Mouse (Mus musculus) thymus, adult 18-20 months (tissue): ENCODE measurements around the gene Rbp1.

Experiments used
- DNase-seq, 2 experiments: peaks; one replicate each; pipeline ENCODE4 v3.0.0; 2022; ENCODE audit warnings: mixed read lengths in 2 of 2

The Rbp1 gene

DNA sequence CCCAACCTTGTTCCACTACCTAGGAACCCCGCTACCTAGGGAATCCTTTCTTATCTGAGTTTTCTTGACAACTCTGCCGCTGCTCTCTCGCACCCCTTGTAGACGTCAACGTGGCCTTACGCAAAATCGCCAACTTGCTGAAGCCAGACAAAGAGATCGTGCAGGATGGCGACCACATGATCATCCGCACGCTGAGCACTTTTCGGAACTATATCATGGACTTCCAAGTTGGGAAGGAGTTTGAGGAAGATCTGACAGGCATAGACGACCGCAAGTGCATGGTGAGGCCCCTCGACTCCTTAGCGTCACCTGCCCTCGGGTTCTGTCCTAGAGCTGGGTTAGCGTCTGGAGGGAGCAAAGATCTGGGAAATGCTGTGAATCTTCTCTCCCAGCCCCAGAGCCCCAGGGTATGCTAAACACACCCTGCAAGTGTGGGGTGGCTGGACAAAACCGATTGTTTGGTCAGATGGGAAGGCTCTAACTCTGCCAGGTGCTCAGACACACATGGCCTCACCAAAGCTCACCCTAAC lies 2.7 kb downstream of the Rbp1 start:
- no peak for DNase-seq

DNA sequence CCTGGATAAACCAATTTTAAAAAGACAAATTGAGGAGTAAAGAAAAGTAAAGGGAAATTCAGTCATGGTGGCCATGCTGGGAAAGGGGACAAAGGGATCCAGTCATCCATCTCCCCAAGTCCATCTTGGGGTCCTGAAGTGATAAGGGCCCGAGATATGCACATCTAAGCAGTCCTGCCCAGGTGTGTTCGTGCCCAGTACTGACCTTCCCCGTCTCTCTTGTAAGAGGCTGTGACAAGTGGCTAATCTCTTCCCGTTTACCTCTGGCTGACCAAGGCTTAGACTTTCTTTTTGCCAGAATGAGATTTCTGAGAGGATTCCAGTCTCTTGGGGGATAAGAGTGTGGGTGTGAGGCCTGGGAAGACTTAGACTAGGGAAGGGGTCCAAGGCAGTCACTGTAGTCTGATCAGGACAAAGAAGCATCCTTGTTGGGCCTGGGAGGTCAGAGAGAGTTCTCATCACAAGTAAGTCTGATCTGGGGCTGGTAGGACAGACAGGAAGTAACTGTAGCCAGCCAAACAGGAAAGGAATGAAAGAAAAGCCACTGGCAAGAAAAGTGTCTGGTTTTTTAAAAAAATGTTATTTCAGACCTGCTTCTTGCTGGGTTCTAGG lies 5.3 kb downstream of the Rbp1 start:
- no peak for DNase-seq

DNA sequence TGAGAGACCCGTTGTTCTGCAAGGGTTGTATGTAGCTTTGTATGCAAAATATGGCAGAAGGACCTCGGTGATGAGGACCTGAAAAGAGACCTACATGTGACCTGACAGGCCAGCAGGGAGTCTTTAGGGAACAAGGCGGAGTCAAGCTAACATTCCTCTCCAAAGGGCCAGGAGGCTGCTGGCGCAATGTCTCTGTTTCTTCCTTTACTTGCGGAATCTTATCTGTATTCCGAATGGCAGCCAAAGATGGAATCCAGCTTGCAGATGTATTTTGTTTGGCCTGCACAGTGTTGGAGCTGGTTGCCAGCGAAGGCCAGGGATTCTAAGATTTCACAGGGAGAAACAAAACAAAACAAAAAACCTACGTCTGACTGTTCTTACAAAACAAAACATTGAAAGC lies 6.0 kb downstream of the Rbp1 start:
- no peak for DNase-seq

DNA sequence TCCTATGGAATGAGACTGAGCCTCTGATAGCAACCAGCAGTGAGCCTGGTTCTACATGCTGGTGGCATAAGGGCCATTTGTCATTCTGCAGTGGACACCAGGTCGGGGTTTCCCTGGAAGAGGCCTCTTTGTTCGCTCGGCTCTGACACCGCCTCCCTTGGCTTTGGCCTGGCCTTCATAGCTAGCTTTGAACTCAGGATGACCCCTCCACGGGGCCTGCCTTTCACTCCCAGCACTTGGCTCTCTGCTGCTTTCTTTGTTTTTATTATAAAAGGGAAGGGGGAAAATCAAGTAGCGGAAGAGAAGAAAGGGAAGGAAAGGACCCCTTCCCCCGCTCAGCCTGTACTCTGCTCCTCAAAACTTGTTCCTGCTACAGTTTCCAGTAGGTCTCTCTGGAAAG lies 7.0 kb downstream of the Rbp1 start:
- DNase-seq = no peak

DNA sequence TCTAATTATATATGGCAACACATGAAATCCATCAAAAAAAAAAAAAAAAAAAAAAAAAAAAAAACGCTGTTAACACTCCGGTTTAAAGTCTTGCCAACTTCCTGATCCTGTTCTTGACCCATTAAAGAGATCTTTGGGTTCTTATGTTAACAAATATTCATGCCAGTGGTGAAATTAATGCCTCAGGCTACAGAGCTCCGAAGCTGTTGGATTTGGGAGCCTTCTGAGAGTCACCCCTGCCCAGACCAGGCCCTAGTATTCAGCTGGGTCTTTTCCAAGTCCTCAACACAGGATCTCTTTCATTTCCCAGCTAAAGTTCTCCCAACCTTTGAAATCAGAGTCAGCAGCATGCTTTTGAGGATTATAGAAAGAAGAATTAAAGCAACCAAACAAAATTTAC lies 7.8 kb downstream of the Rbp1 start:
- no peak for DNase-seq

DNA sequence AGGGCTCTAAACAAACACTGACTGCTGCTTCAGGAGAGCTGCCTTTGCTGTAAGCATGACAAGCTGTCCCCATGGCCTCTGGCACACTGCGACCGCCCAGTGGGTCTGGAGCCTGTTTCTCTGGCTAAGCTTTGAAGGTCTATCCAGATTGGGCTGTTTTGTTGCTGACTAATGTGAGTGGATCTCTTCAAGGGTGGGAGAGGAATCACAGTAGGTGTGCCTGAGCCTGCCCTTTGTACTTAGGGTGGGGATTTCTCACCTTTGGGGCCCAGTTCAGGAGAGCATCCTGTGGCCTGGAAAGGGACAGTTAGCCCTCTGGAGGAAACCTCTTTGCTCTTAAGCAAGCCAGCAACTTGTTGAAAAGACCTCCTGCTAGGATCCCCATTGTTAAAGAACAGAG lies 10.3 kb downstream of the Rbp1 start:
- no peak for DNase-seq

DNA sequence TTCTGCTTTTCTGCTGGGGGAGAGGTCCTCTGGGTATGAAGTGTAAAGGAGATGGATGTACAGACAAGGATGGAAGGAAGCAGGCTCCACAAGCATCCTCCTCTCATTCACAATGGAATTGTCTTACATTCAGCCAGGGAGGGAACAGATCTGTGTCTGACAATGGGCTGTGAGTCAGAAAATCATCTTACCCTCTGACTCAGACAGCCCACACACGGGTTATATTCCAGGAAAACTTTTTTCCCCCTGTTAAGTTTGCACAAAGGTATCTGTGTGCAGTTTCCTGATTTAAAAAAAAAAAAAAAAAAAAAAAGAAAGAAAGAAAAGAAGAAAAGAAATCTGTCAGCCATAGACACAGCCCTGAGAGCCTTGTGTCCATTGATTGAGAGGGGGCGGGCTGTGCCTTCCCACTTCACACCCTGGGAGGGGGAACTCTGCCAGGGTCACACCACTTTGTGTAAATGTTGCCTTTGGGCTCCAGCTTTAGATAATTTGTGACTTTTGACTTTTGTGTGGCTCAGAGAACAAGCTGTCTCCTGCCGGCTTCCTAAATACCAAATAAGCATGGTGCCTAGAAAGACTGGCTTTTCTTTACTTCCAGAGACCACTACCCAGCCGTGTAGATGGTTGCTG lies 11.3 kb downstream of the Rbp1 start:
- DNase-seq = no peak

DNA sequence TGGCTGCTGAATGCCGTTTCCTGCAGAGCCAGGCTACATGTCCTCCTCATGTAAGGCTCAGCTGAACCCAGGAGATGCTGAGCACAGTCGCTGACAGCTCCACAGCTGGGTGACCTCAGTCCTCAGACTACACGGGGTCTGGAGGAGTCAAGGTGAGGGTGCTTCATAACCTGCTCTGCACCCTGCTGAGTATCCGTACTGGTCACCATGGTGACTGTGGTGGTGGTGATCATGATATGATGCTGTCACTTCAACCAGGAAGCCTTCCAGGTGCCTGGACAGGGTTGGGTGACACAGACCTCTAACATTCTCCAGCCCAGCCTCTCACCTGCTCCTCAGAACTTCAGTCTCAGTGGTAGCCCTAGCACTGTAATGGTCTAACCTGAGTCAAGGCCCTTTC lies 15.1 kb downstream of the Rbp1 start:
- DNase-seq = no peak

DNA sequence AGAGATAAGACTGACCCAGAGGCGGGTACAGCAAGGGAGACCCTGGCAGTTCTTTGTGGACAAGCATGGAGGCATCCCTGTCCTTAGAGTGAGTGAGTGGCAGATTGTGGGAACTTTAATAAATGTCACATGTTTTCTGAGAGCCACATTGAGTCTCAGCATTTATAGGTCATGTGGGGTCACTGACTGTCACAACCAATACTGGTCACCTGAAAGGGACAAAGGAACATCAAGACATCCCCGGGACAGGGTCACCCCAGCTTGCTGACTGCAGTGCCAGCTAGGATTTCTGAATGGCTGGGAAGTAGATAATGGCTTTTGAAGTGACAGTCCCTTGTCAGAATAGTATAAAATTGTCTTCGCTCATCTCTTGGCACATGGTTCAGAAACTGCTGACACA lies 16.3 kb downstream of the Rbp1 start:
- no peak for DNase-seq

DNA sequence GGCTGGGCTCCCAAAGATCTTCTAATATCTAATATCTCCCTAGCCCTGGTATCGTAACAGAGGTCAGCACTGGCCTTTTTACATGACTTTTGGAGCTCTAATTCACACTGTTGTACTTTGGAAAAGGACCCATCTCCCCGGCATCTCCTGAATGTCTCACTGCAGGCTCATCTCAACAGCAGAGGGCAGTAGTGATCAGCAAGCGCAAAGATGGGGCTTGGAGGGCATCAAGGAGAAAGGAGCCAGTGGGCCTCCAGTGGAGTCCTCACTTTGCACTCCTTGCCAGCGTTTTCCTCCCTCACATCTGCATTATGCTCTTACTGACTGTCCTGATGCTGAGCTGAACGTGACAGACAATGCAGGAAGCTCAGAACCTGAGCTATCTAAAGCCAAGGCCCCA lies 19.9 kb downstream of the Rbp1 start:
- no peak for DNase-seq

DNA sequence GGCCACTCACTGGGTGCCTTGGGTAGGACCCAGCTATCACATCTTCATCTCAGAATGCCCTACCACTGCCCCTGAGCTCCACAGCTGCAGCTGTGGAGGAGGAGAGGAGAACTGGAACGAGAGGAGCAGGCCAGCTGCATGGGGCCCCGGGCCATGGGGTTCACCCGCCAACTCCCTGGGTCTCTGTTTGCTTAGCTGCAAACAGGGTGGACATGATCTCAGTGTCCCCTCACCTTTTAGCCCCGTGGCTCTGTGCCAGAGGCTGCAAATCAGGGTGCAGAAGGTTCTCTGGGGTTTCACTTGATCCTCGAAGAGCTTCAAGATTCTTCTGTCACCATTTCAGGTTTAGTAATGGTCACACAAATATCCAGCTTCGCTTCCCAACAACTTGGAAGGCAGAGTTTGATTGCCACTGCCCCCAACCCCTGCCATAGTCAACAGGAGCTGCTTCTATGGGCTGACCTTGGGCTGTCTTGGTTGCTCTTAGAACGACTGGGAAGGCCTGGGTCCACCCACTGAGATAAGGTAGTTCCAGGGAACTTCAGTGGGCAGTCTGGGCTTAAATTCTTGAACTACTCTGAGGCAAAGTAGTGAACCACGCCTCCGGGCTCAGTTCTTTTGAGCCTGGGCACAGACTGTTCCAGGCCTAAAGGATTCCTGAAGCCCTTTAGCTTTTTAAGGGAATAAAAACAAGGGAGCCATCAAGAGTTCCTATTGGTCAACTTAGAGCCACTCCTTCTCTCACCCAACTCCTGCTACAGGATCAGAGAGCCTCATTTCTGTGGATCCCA lies 22.8 kb downstream of the Rbp1 start:
- DNase-seq = no peak

DNA sequence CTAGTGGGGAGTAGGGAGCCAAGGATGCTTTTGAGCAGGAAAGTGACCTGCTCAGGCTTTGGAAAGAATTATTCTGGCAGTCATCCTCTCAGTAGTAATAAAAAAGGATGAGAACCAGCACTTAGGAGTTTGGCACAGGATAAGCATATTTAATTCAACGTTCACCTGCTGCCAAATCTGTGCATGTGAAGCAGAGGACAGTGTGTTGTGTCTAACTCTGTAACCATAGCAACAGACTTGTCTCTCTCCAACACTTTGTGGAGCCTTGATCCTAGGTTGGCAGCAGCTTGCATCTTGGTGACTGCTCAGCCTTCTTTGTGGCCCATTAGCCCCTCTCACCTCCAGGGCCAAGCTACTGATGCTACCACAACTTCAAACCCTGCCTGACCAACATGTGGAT lies 28.2 kb downstream of the Rbp1 start:
- no peak for DNase-seq

DNA sequence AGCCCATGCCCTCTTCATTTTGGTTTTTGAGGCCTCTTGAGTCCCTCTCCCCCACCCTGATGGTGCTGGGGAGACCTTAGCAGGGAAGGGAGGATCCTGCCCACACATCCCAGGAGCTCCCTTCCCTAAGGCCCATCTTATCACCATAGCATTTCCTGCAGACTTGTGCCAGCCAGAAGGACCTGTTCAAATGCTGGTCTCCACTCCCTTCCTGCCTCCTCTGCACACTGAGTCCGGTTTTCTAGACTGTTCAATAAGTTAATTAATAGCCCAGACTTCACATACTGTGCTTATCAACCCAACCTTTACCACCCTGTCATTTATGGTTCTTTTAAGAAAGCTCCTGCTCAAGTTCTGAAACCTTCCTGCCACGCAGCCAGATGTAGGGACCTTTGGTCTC lies 43.9 kb downstream of the Rbp1 start:
- DNase-seq = no peak

DNA sequence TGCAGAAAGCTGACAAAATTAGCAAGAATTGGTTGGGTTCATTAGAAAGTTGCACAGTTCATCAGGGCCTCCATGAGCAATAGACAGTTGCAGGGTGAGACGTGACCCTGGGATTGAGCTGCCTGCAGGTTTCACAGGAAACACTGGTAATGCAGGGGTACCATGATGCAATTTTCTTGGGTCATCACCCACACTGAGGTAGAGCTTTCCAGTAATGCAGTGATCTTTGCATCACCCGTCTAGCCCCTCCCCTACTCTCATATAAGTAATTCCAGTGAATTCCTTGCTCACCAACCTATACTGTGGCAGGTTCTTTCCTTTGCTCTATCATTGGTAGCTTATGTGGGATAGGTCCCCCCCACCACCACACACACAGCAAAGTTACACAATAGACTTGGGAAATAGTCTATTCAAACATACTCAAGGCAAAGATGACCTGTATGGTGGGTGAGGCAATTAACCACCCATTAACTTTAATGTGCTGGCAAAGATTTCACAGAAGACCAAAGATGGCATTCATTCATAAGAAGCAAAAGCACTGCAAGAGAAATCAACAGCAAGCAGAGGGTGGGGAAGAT lies 57.5 kb downstream of the Rbp1 start:
- no peak for DNase-seq

DNA sequence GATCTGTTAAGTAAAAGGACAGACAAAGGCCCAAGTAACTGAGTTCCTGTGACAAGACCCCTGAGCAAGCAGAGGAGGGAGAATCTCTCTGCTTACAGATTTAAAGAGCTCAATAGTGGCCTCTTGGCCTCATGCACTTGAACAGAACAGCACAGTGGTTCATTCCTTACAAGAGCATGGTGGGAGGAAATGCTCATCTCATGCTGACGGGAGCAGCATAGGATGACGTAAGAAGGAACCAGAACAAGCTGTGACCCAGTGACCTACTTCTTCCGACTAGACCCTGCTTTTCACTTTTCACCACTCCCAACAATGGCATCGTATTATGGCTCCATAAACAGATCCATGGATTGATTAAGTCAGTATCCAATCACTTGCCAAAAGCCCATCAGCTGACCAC lies 59.5 kb downstream of the Rbp1 start:
- no peak for DNase-seq

DNA sequence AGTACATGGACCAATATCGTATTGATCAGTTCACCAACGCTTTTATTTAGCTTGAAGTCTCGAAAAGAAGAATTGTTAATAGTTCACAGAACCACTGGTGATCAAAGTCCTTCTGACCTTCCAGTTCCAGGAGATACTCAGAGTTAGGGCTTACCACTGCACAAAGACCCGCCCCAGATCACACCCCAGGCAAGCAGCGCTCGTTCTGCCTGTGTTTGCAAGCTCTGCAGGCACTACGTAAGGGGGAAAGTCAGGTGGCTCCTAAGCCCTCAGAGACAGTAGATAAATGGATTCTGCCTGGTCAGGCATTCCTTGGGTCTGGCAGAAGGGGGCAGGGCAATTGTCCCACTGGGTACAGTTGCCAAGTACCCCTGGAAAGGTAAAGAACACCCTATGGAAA lies 62.3 kb downstream of the Rbp1 start:
- DNase-seq = no peak

DNA sequence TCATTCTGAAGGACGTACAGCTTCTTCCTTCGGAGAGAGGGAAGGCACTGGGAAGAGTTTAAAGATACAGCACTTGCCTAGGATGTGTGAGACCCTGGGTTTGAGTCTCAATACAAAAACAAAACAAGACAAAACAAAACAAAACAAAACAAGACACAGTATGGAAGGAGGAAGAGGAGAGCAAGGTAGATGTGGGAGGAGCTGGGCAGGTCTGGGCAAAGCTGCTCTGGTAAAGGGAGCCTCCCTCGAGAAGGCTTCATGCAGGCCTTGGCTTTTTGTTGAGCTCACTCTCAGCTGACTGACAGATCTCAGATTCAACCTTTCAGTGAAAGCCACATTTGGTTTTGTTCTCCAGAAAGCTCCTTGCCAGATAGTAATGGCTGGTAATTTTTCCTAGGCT lies 63.1 kb downstream of the Rbp1 start, which contains the start of gene Rbp2:
Gene Rbp2 (plus strand): TSS at position 301 of the 400 bp plus-strand sequence.
- no peak for DNase-seq

DNA sequence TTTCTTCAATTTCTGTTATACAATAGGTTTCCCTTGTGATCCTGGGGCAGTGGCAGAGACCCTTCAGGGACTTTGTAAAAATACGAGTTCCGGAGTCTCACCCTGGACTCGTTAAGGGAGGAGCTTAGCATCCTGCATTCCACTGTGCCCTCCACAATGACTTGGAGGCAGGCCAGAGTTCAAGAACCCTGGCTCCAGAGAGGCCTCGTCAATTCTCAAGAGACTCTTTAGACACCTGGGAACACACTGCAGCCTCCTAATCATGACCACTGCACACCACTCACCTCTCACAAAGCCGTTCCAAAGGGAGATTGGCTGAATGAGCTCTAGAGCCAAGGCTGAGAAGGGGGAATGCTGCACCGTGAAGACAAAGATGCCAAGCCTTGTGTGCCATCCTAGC lies 64.5 kb downstream of the Rbp1 start:
- DNase-seq = no peak

DNA sequence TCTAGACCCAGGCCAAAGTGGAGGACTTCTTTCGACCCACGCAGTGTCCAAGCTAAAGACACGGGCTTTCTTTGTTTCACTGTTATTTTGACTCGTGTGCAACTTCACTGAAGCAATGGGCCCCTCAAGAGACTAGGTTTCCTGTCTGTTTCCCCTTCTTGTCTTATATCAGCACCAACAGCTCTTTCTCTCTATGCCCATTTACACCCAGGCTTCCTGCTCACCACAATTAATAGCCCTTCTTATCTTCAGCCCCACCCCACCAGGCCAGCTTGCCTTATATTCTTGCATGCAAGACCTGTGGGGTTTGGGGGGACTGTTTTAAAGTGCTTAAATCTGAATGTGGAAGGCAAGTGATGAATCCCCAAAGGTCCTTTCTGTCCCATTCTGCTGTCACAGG lies 66.8 kb downstream of the Rbp1 start:
- no peak for DNase-seq

DNA sequence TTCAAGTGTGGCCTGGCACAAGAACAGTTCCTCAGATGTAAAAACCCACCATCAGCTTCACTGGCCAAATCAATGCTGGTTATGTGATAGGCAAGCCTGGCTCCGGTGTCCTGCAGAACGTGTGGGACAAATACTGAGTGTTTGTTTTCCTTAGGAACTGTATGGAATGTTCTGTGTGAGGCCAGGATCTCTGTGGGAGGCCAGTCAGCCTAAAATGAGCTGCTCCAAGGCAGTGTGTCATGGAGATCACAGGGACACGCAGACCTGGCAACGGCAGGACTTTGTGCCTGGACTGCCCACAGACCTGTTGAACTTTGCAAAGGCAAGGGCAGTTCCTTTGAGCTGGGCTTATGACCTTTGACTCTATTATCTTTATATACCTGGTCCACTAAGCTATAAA lies 67.4 kb downstream of the Rbp1 start:
- no peak for DNase-seq

DNA sequence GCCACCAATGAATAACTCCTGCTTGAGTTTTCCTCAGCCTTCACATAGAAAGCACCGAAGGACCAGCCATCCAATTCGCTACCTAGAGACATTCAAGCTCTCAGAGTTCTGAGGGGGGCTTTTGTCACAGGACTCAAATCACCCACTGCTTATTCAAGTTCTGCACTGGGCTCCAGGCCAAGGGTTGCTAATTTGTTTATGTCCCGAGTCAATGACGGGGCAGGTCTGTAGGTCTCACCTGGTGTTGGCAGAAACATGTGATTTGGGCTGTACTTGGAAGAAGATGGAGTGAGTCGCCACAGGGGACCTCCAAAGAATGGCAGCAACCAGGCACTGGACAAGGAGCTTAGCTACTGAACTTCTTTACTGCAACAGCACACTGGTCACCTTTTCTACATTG lies 68.3 kb downstream of the Rbp1 start:
- DNase-seq = no peak

DNA sequence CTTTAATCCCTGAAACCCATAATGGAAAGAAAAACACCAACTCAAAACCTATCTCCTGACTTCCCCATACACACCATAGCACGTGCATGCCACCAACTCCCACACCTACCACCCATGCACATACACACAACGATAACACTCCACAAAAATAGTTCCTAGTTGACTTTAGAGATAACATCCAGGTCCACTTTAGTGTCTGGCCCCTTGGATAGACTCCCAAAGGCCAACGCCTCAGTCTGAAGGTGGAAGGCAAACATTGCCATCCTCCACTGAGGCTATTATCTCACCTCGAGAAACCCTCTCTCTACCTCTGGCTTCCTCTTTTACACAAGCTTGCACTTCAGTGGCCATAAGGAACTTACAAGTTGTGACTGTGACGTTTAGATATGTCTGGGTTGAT lies 69.5 kb downstream of the Rbp1 start:
- DNase-seq = no peak

DNA sequence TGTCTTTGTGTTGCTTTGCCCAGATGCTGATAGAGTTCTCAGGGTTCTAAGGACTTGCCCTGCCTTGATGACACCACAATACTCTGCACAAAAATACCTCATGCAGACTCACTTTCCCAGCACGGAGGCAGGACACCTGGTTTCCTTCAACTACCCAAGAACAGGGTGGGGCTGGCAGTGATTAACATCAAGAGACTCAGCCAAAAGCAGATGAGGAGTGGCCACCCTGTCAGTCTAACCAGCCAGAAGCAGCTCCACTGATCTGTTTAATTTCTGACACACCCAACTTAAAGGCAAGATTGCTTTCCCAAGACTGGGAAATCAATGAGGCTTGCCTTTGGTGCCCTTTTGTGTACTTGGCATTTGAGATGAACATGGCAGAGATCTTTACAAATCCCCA lies 70.1 kb downstream of the Rbp1 start:
- no peak for DNase-seq
